9 mouse cellular contexts compared by ENCODE assay signal in the genomic region with DNA sequence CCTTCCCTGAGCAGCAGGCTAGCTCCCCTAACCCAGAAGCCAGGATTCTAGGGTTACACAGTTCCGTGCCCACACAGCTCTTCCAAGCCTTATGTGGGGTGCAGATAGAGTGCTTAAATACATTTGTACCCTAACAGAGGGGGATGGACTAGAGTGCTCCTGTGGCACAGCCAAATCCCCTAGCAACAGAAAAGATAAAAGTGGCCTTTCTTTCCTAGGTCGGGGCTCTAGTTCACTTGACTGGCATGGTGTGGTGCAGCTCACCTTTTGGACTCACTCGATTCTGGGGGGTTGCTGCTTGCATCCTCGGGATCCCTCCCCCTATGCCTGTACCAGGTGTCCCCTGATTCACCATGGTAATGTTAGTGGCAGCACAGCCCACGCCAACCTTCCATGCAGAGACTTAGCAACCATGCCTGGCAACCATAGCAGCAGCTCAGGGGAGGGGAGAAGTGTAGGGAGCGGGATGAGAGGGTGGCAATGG. TPM values are rescaled to one million over a fixed set of nuclear protein-coding genes. Genes with fewer than 3 reads are reported as not detected.
DNase-seq lines count a peak whose midpoint lies in the region; ATAC-seq and TF ChIP-seq lines count a peak whose summit lies in the region.
"Had no signal": no experiment of that assay in that cellular context is flagged by ENCODE, and none has a peak within 500 bp of the region (broad histone marks: within the 10 kb centered on the region; RNA-seq: fewer than 3 reads in every experiment).

No protein-coding gene starts in this region.

- H3K27ac ChIP-seq in heart, embryonic 13.5 days (replicated peaks) = no peak overlapping the region
- peak overlapping the region; percentile 83 for H3K27ac ChIP-seq in cortical plate, adult 2 months (ENCODE audit: insufficient read depth, low read length)
- no peak overlapping the region for H3K27ac ChIP-seq in hindbrain, embryonic 16.5 days (ENCODE audit: low read depth, low read length)
- H3K27ac ChIP-seq in midbrain, embryonic 14.5 days (replicated peaks; ENCODE audit: low read depth, low read length) = no peak overlapping the region
- H3K27ac ChIP-seq in cerebellum, adult 2 months (ENCODE audit: insufficient read depth, low read length) = no peak overlapping the region
- H3K27ac ChIP-seq: liver, embryonic 13.5 days had no signal

- DNase-seq in heart, postnatal 25 days (ENCODE audit: low spot score) = no peak
- peak; percentile 26 for DNase-seq in midbrain, embryonic 14.5 days
- no peak for DNase-seq in cerebellum, adult 2 months
- no peak for DNase-seq in adrenal gland, postnatal 10 days
- no peak for DNase-seq in c-Kit-positive CD71-positive TER-119-positive erythroid progenitor cells, embryonic 14.5 days (ENCODE audit: low spot score)
- DNase-seq: liver, embryonic 13.5 days had no signal

- no peak for ATAC-seq in heart, embryonic 13.5 days (ENCODE audit: extremely low read depth, insufficient number of reproducible peaks, low FRiP score, low TSS enrichment)
- peak; percentile 22; the same call in 1 of the 2 replicates for ATAC-seq in hindbrain, embryonic 16.5 days
- ATAC-seq in midbrain, embryonic 14.5 days (ENCODE audit: low FRiP score, low TSS enrichment) = no peak

- H3K27me3 ChIP-seq in heart, embryonic 13.5 days (replicated peaks) = peaks cover 72% of the 10 kb centered on the region
- H3K27me3 ChIP-seq in hindbrain, embryonic 16.5 days (replicated peaks; ENCODE audit: control insufficient read depth, insufficient read depth, low read length) = peaks cover 47% of the 10 kb centered on the region
- H3K27me3 ChIP-seq in midbrain, embryonic 14.5 days (ENCODE audit: control insufficient read depth, insufficient read depth, low read length) = peaks cover 64% of the 10 kb centered on the region
- H3K27me3 ChIP-seq in cerebellum, adult 2 months (ENCODE audit: control insufficient read depth, insufficient read depth, low read length) = peaks cover 3% of the 10 kb centered on the region; the same call in 1 of the 2 replicates

- H3K9me3 ChIP-seq in heart, embryonic 13.5 days = no peaks in the 10 kb centered on the region
- H3K9me3 ChIP-seq in hindbrain, embryonic 16.5 days (ENCODE audit: control insufficient read depth, low read length) = no peaks in the 10 kb centered on the region
- no peaks in the 10 kb centered on the region for H3K9me3 ChIP-seq in midbrain, embryonic 14.5 days (ENCODE audit: control insufficient read depth, low read length)
- H3K9me3 ChIP-seq: liver, embryonic 13.5 days had no signal

- WGBS in heart, embryonic 13.5 days = 17% methylated on average over 6 of the region's 6 CpGs
- 4% methylated on average over 6 of the region's 6 CpGs for WGBS in hindbrain, embryonic 16.5 days
- 9% methylated on average over 6 of the region's 6 CpGs for WGBS in midbrain, embryonic 14.5 days
- WGBS in cerebellum, adult 2 months = 7% methylated on average over 6 of the region's 6 CpGs

- peaks cover 32% of the 10 kb centered on the region for H3K36me3 ChIP-seq in heart, embryonic 13.5 days
- H3K36me3 ChIP-seq in hindbrain, embryonic 16.5 days (ENCODE audit: control insufficient read depth, insufficient read depth, low read length) = peaks cover 10% of the 10 kb centered on the region
- peaks cover 14% of the 10 kb centered on the region for H3K36me3 ChIP-seq in midbrain, embryonic 14.5 days (ENCODE audit: control insufficient read depth, insufficient read depth, low read length)

- peak; percentile 53; the same call in 1 of the 2 replicates for TF ChIP-seq POLR2A in cortical plate, adult 2 months (IDR thresholded peaks at IDR 0.05; ENCODE audit: extremely low read depth, insufficient read depth, low read length)
- TF ChIP-seq POLR2A in cerebellum, adult 2 months (IDR thresholded peaks at IDR 0.05; ENCODE audit: borderline replicate concordance, insufficient read depth, low read length) = no peak

- H3K4me1 ChIP-seq in heart, embryonic 13.5 days = peaks cover 57% of the 10 kb centered on the region
- peaks cover 9% of the 10 kb centered on the region for H3K4me1 ChIP-seq in cortical plate, adult 2 months (ENCODE audit: control insufficient read depth, insufficient read depth, low read length)
- H3K4me1 ChIP-seq in hindbrain, embryonic 16.5 days (ENCODE audit: control insufficient read depth, insufficient read depth, low read depth, low read length) = peaks cover 41% of the 10 kb centered on the region
- H3K4me1 ChIP-seq in midbrain, embryonic 14.5 days (ENCODE audit: control insufficient read depth, insufficient read depth, low read length) = peaks cover 32% of the 10 kb centered on the region
- peaks cover 6% of the 10 kb centered on the region; the same call in 1 of the 2 replicates for H3K4me1 ChIP-seq in cerebellum, adult 2 months (ENCODE audit: control insufficient read depth, insufficient read depth, low read length)

- H3K4me2 ChIP-seq in heart, embryonic 13.5 days = peak overlapping the region; percentile 77
- H3K4me2 ChIP-seq in hindbrain, embryonic 16.5 days (ENCODE audit: low read length) = peak overlapping the region; percentile 84
- H3K4me2 ChIP-seq in midbrain, embryonic 14.5 days (ENCODE audit: low read length) = peak overlapping the region; percentile 72; the same call in 1 of the 2 replicates

- intact Hi-C loops in heart, postnatal 25 days (cut with DNase I) = no loop called here

- peak overlapping the region; percentile 76 for H3K9ac ChIP-seq in heart, embryonic 13.5 days
- peak overlapping the region; percentile 63 for H3K9ac ChIP-seq in hindbrain, embryonic 16.5 days (ENCODE audit: low read depth, low read length)
- peak overlapping the region; percentile 17; the same call in 1 of the 2 replicates for H3K9ac ChIP-seq in midbrain, embryonic 14.5 days (replicated peaks; ENCODE audit: low read length)
- H3K9ac ChIP-seq: liver, embryonic 13.5 days had no signal

- H3K4me3 ChIP-seq in heart, embryonic 13.5 days = peak overlapping the region; percentile 57
- H3K4me3 ChIP-seq in cortical plate, adult 2 months (ENCODE audit: insufficient read depth, low read length) = peak overlapping the region; percentile 95
- no peak overlapping the region for H3K4me3 ChIP-seq in hindbrain, embryonic 16.5 days (ENCODE audit: low read length)
- peak overlapping the region; percentile 44 for H3K4me3 ChIP-seq in midbrain, embryonic 14.5 days (replicated peaks; ENCODE audit: low read depth, low read length)
- no peak overlapping the region for H3K4me3 ChIP-seq in cerebellum, adult 2 months (replicated peaks; ENCODE audit: insufficient read depth, low read depth, low read length)

- TF ChIP-seq CTCF in cortical plate, adult 2 months (IDR thresholded peaks at IDR 0.05; ENCODE audit: extremely low read depth, insufficient read depth, low read length) = no peak
- TF ChIP-seq CTCF in cerebellum, adult 2 months (IDR thresholded peaks at IDR 0.05; ENCODE audit: borderline replicate concordance, insufficient read depth, low read depth, low read length) = no peak

RNA-seq across cellular contexts. Expression of gene Ddn, which starts 0.6 kb away (rescaled TPM):
- 0.09 and 0.16 TPM in 2 replicates for polyA plus RNA-seq in heart, embryonic 13.5 days (2015; fragmentation: Nextera tagmentation; extraction: Ambion mirVana)
- under 1 TPM; 0.21 to 0.59 TPM for total RNA-seq in heart, postnatal 25 days (2021)
- 723 and 876 TPM in 2 replicates for polyA plus RNA-seq in cortical plate, adult 2 months (2012; rRNA removed)
- 0.30 and 0.31 TPM in 2 replicates for polyA plus RNA-seq in hindbrain, embryonic 16.5 days (2015; fragmentation: Nextera tagmentation; extraction: Ambion mirVana)
- 0.57 and 0.66 TPM in 2 replicates for polyA plus RNA-seq in midbrain, embryonic 14.5 days (2014; fragmentation: Nextera tagmentation; extraction: Ambion mirVana)
- 1.0 and 1.3 TPM in 2 replicates for polyA plus RNA-seq in cerebellum, adult 2 months (2012; rRNA removed)
- under 1 TPM; 0.09 to 0.21 TPM for total RNA-seq in adrenal gland, postnatal 10 days (2021)
- polyA plus RNA-seq: liver, embryonic 13.5 days had no signal

RNA-seq across cellular contexts. Expression of gene Wnt1, which starts 19.0 kb away (rescaled TPM):
- not detected in 2 replicates for polyA plus RNA-seq in heart, embryonic 13.5 days (2015; fragmentation: Nextera tagmentation; extraction: Ambion mirVana)
- not detected for total RNA-seq in heart, postnatal 25 days (2021)
- 0.15 and 0.17 TPM in 2 replicates for polyA plus RNA-seq in cortical plate, adult 2 months (2012; rRNA removed)
- 1.2 and 2.3 TPM in 2 replicates for polyA plus RNA-seq in hindbrain, embryonic 16.5 days (2015; fragmentation: Nextera tagmentation; extraction: Ambion mirVana)
- 1.3 and 4.1 TPM in 2 replicates for polyA plus RNA-seq in midbrain, embryonic 14.5 days (2014; fragmentation: Nextera tagmentation; extraction: Ambion mirVana)
- polyA plus RNA-seq in cerebellum, adult 2 months (2012; rRNA removed) = not detected in 2 replicates
- total RNA-seq in adrenal gland, postnatal 10 days (2021) = under 1 TPM in 1 of 2 experiments, not detected in 1; 0.12 TPM
- polyA plus RNA-seq: liver, embryonic 13.5 days had no signal

RNA-seq across cellular contexts. Expression of gene Prkag1, which starts 22.6 kb away (rescaled TPM):
- 88.3 and 95.1 TPM in 2 replicates for polyA plus RNA-seq in heart, embryonic 13.5 days (2015; fragmentation: Nextera tagmentation; extraction: Ambion mirVana)
- 100 to 1,000 TPM in 1 of 2 experiments, 10 to 100 TPM in 1; 90.5 to 103 TPM for total RNA-seq in heart, postnatal 25 days (2021)
- polyA plus RNA-seq in cortical plate, adult 2 months (2012; rRNA removed) = 71.3 and 75.7 TPM in 2 replicates
- polyA plus RNA-seq in hindbrain, embryonic 16.5 days (2015; fragmentation: Nextera tagmentation; extraction: Ambion mirVana) = 72.5 and 74.4 TPM in 2 replicates
- 56.5 and 72.8 TPM in 2 replicates for polyA plus RNA-seq in midbrain, embryonic 14.5 days (2014; fragmentation: Nextera tagmentation; extraction: Ambion mirVana)
- 90.3 and 93.6 TPM in 2 replicates for polyA plus RNA-seq in cerebellum, adult 2 months (2012; rRNA removed)
- total RNA-seq in adrenal gland, postnatal 10 days (2021) = 10 to 100 TPM; 65.7 to 71.5 TPM

RNA-seq across cellular contexts. Expression of gene Wnt10b, which starts 30.7 kb away (rescaled TPM):
- polyA plus RNA-seq in heart, embryonic 13.5 days (2015; fragmentation: Nextera tagmentation; extraction: Ambion mirVana) = 0.07 TPM in 1 of 2 replicates, not detected in the other
- under 1 TPM; 0.34 to 0.57 TPM for total RNA-seq in heart, postnatal 25 days (2021)
- 2.6 and 3.1 TPM in 2 replicates for polyA plus RNA-seq in cortical plate, adult 2 months (2012; rRNA removed)
- polyA plus RNA-seq in hindbrain, embryonic 16.5 days (2015; fragmentation: Nextera tagmentation; extraction: Ambion mirVana) = 0.06 TPM in 1 of 2 replicates, not detected in the other
- polyA plus RNA-seq in midbrain, embryonic 14.5 days (2014; fragmentation: Nextera tagmentation; extraction: Ambion mirVana) = not detected in 2 replicates
- 0.15 and 0.22 TPM in 2 replicates for polyA plus RNA-seq in cerebellum, adult 2 months (2012; rRNA removed)
- 1 to 10 TPM in 1 of 2 experiments, under 1 TPM in 1; 0.96 to 1.1 TPM for total RNA-seq in adrenal gland, postnatal 10 days (2021)
- polyA plus RNA-seq: liver, embryonic 13.5 days had no signal

RNA-seq across cellular contexts. Expression of gene Arf3, which starts 45.7 kb away (rescaled TPM):
- 31.2 and 32.5 TPM in 2 replicates for polyA plus RNA-seq in heart, embryonic 13.5 days (2015; fragmentation: Nextera tagmentation; extraction: Ambion mirVana)
- 10 to 100 TPM; 18.5 to 20.8 TPM for total RNA-seq in heart, postnatal 25 days (2021)
- polyA plus RNA-seq in cortical plate, adult 2 months (2012; rRNA removed) = 701 and 730 TPM in 2 replicates
- polyA plus RNA-seq in hindbrain, embryonic 16.5 days (2015; fragmentation: Nextera tagmentation; extraction: Ambion mirVana) = 107 TPM in 2 replicates
- 57.5 and 63.3 TPM in 2 replicates for polyA plus RNA-seq in midbrain, embryonic 14.5 days (2014; fragmentation: Nextera tagmentation; extraction: Ambion mirVana)
- polyA plus RNA-seq in cerebellum, adult 2 months (2012; rRNA removed) = 202 and 210 TPM in 2 replicates
- total RNA-seq in adrenal gland, postnatal 10 days (2021) = 10 to 100 TPM; 92.4 to 94.7 TPM

Comparison
In these comparisons a context has a peak if more than half of its experiments do, and no peak if none do; other contexts are left out.
1. H3K4me3 ChIP-seq: peak in heart, embryonic 13.5 days (single experiment), cortical plate, adult 2 months (single experiment) and midbrain, embryonic 14.5 days (single experiment); none in hindbrain, embryonic 16.5 days (single experiment) and cerebellum, adult 2 months (single experiment).
2. H3K9ac ChIP-seq: peak in every context shown above with its lines; median percentile 76 in heart, embryonic 13.5 days; 63 in hindbrain, embryonic 16.5 days; 17 in midbrain, embryonic 14.5 days.
3. RNA of gene Ddn, which starts 0.6 kb away (polyA plus RNA-seq): 723 to 876 TPM in cortical plate, adult 2 months; 1.0 to 1.3 TPM in cerebellum, adult 2 months, 0.57 to 0.66 TPM in midbrain, embryonic 14.5 days, 0.30 to 0.31 TPM in hindbrain, embryonic 16.5 days and 0.09 to 0.16 TPM in heart, embryonic 13.5 days; every median in the first group is over 100 times any median in the second.
4. Peak in every context shown above with its lines, with median percentiles within 50 percentile points of each other: H3K4me2 ChIP-seq.